Mouse (Mus musculus): ENCODE measurements around the gene Srgap3.

Gene Srgap3

GRCm38 (mm10) chr6:112852261-112853235 lies 94.5 kb downstream of the Srgap3 start:
- no peak for DNase-seq

GRCm38 (mm10) chr6:112850745-112851144 lies 96.3 kb downstream of the Srgap3 start:
- no peak for DNase-seq

- no peak for DNase-seq
Measured at GRCm38 (mm10) chr6:112848629-112849180, 98.4 kb downstream of the Srgap3 start.

- no peak for DNase-seq
Measured at GRCm38 (mm10) chr6:112846863-112847262, 100.2 kb downstream of the Srgap3 start.

- no peak for DNase-seq
Measured at GRCm38 (mm10) chr6:112842426-112842825, 104.6 kb downstream of the Srgap3 start.

GRCm38 (mm10) chr6:112840400-112840799 lies 106.7 kb downstream of the Srgap3 start:
- DNase-seq, result no peak

GRCm38 (mm10) chr6:112839391-112839790 lies 107.7 kb downstream of the Srgap3 start:
- DNase-seq, result no peak

GRCm38 (mm10) chr6:112838879-112839278 lies 108.2 kb downstream of the Srgap3 start:
- no peak for DNase-seq

GRCm38 (mm10) chr6:112836712-112837111 lies 110.4 kb downstream of the Srgap3 start:
- DNase-seq, result no peak

GRCm38 (mm10) chr6:112835413-112835812 lies 111.7 kb downstream of the Srgap3 start:
- no peak for DNase-seq

- DNase-seq, result no peak
Measured at GRCm38 (mm10) chr6:112834430-112834829, 112.6 kb downstream of the Srgap3 start.

- DNase-seq, result no peak
Measured at GRCm38 (mm10) chr6:112833763-112834162, 113.3 kb downstream of the Srgap3 start.

- DNase-seq, result no peak
Measured at GRCm38 (mm10) chr6:112829196-112829595, 117.9 kb downstream of the Srgap3 start.

- no peak for DNase-seq
Measured at GRCm38 (mm10) chr6:112828420-112828819, 118.6 kb downstream of the Srgap3 start.

- DNase-seq, result no peak
Measured at GRCm38 (mm10) chr6:112825657-112826056, 121.4 kb downstream of the Srgap3 start.

- no peak for DNase-seq
Measured at GRCm38 (mm10) chr6:112823096-112823495, 124.0 kb downstream of the Srgap3 start.

GRCm38 (mm10) chr6:112820298-112820992 lies 126.6 kb downstream of the Srgap3 start:
- DNase-seq, result no peak

GRCm38 (mm10) chr6:112818403-112818901 lies 128.6 kb downstream of the Srgap3 start:
- DNase-seq, result no peak

- no peak for DNase-seq
Measured at GRCm38 (mm10) chr6:112815604-112816003, 131.5 kb downstream of the Srgap3 start.

- no peak for DNase-seq
Measured at GRCm38 (mm10) chr6:112814525-112815086, 132.5 kb downstream of the Srgap3 start.

GRCm38 (mm10) chr6:112812884-112813283 lies 134.2 kb downstream of the Srgap3 start:
- no peak for DNase-seq

GRCm38 (mm10) chr6:112810521-112810830 lies 136.6 kb downstream of the Srgap3 start:
- no peak for DNase-seq
